Mouse (Mus musculus): Measurements from ENCODE around the gene Wfdc13.

Gene Wfdc13

DNA sequence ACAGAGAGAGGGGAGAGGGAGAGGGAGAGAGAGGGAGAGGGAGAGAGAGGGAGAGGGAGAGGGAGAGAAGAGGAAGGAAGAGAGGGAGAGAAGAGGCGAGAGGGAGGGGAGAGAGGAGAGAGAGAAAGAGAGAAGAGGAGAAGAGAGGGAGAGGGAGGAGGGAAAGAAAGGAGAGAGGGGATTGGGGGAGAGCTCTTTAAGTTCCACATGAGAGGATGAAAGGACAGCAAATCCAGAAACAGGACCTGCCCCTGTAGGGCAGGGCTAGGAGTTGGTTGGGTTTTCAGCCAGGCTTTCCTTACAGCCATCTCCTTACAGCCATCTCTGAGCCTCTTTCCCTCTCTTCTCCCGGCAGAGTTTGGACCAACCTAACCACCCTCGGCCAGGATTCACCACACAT, at the start of gene Wfdc13:
Wfdc13 (plus strand) TSS at position 301 of the 400 bp plus-strand sequence.
- DNase-seq (ENCODE audit: low read depth, low spot score): no peak

GRCm38 (mm10) chr2:164635266-164635665, 49.6 kb upstream of the Wfdc13 start:
- DNase-seq (ENCODE audit: low read depth, low spot score): peak; percentile 17

DNA sequence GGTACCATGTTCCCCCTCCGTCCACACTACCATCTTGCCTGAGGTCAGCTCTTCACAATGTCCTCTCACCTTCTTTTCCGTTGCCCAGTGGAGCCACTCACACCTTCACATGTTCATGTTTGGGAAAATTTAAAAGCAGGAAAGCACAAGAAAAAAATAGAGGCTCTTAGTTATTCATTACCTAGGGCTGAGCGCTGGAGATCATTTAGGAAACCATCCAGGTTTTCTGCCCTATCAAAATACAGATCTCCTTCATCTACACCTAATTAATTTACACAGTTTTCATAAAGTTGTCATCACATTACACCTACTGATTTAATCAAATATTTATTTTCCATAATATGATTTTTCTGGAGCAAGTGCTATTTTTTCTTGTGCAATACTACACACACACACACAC, 46.2 kb upstream of the Wfdc13 start, which contains the start of gene Wfdc16:
Wfdc16 (minus strand) TSS at position 101 of the 400 bp plus-strand sequence.
- DNase-seq (ENCODE audit: low read depth, low spot score): no peak

GRCm38 (mm10) chr2:164641129-164641528, 43.8 kb upstream of the Wfdc13 start:
- DNase-seq (ENCODE audit: low read depth, low spot score): no peak

GRCm38 (mm10) chr2:164641881-164642673, 42.8 kb upstream of the Wfdc13 start:
- DNase-seq (ENCODE audit: low read depth, low spot score): no peak

DNA sequence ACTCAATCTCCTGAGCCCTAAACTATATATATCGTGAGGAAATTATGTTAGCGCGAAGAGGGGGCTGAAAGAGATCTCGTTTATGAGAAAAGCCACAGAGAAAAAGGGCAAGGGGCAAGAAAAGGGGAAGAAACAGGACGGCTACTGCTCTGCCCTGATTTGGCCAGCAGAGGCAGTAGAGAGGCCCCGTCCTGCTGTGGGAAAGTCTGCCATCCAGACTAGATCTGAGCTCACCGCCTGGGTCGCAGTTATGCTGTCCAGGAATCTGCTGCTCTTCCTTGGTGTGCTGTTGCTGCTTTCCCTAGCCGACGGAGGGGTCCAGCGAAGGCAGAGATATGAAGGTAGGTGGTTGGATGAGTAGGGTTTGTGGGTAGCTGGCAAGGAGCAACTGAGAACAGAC, 29.0 kb upstream of the Wfdc13 start, which contains the start of gene Wfdc10:
Wfdc10 (plus strand) TSS at position 189 of the 400 bp plus-strand sequence.
- peak; percentile 45 for DNase-seq (ENCODE audit: low read depth, low spot score)

DNA sequence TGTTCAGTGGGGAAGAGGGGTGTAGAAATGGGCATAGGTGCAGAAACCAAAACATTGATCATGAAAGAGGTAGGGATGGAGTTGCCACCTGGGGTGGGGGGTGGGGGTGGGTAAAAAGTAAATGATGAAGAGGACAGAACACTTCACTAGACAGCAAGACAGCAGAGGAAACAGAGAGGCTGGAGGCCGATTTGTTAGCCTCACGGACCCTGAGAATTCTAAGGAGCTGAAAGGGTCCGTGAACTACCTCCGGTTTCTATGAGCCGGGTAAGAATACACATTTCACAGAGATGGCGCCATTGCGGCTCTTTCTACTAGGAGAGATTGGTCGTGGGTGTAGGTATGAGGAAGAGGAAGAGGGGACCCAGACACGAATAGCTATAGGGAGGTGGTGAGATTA, 28.4 kb upstream of the Wfdc13 start, which contains the start of gene Wfdc9:
Wfdc9 (minus strand) TSS at position 101 of the 400 bp plus-strand sequence.
- DNase-seq (ENCODE audit: low read depth, low spot score): no peak

GRCm38 (mm10) chr2:164664851-164665250, 20.1 kb upstream of the Wfdc13 start:
- DNase-seq (ENCODE audit: low read depth, low spot score): no peak

GRCm38 (mm10) chr2:164670261-164670660, 14.6 kb upstream of the Wfdc13 start:
- DNase-seq (ENCODE audit: low read depth, low spot score): no peak

DNA sequence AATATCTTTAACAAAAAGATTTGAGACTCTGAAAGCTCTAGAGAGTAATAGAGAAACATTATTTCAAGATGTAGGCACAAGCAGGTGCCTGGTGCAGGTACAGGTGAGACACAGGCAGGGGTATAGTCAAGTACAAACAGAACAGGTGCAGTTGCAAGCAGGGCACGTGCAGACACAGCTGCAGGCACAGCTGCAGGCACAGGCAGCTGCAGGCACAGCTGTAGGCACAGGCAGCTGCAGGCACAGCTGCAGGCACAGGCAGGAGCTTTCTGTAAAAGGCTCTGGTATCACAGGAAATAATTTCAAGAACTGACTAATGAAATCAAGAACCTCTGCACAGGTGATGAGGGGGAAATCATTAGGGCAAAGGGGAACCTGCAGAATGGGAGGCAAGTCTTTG, 14.0 kb upstream of the Wfdc13 start:
- DNase-seq (ENCODE audit: low read depth, low spot score): no peak

GRCm38 (mm10) chr2:164673987-164674386, 10.9 kb upstream of the Wfdc13 start, which contains the start of gene Wfdc11:
Gene Wfdc11, minus strand, starts transcription at chr2:164674087.
- DNase-seq (ENCODE audit: low read depth, low spot score): no peak

DNA sequence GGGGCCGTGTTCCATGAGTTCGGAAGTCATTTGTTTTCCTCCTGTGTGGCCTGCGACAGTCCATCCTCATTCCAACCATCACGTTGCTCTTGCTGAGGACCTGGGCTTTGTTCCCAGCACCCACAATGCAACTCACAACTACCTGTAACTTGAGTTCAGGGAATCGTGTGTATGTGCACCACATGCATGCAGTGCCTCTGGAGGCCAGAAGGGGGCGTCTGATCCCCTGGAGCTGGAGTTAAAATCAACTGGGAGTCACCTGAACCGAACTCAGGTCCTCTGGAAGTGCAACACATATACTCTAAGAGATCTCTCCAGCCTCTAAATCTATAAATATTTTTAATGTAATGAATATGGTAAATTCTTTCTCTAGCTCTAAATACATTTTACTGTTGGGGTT, 8.8 kb upstream of the Wfdc13 start:
- DNase-seq (ENCODE audit: low read depth, low spot score): no peak

GRCm38 (mm10) chr2:164676916-164677685, 7.8 kb upstream of the Wfdc13 start:
- no peak for DNase-seq (ENCODE audit: low read depth, low spot score)

DNA sequence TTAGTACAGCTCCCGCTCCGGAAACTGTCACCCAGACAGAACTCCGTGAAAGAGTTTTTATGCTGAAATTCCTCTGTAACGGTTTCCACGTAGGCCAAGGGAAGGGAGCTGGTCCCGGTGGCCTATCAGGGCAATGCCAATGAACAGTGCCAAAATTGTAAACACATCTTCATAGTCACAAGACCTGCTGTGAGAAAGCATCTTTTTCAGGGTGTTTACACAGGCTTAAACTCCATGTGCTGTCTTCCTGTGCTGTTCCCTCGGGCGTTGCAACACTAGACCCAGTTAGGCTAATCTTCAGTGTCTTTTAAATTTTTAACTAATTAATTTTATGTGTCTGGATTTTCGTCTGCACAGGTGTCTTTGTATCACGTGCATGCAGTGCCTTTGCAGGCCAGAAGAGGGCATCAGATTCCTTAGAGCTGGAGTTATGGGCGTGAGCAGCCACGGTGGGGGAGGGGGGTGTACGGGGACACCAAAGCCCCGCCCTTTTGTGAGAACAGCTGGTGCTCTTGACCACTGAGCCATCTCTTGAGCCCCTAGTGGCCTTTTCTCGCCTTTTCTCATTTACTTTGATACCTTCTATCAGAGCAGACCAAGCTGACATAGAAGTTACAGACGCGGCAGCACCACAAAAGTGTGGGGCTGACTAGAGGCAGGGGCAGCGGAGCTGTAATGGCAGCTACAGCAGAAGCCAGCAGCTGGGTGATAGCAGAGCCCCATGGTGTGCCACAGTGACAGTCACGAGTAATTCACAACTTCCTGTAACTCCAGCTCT, 5.9 kb upstream of the Wfdc13 start:
- peak; percentile 77 for DNase-seq (ENCODE audit: low read depth, low spot score)

- DNase-seq (ENCODE audit: low read depth, low spot score): no peak
These were observed 5.0 kb upstream of the Wfdc13 start for GRCm38 (mm10) chr2:164679906-164680305.

GRCm38 (mm10) chr2:164698201-164698600, 13.3 kb downstream of the Wfdc13 start, which contains the start of gene Spint4:
Gene Spint4, plus strand, starts transcription at chr2:164698501.
- no peak for DNase-seq (ENCODE audit: low read depth, low spot score)

DNA sequence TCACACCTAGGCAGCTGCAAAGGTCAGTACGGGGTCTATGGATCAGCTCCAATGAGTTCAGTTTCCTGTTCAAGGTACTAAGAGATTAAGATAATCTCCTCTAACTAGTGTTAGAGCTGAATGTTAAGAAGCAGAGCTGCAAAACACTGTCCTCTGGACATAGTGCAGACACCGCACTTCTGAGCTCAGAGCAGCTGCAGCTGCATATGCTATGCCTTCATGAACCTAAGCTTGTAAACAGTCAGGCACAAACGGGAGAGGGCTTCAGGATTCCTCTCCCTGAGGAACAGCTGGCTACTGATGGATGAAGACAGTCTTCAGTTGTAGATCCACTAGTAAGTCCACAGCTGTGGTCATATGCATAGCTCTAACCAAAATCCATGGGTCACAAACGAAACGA, 16.1 kb downstream of the Wfdc13 start:
- no peak for DNase-seq (ENCODE audit: low read depth, low spot score)

GRCm38 (mm10) chr2:164701761-164702160, 16.9 kb downstream of the Wfdc13 start:
- no peak for DNase-seq (ENCODE audit: low read depth, low spot score)

- no peak for DNase-seq (ENCODE audit: low read depth, low spot score)
These were observed 19.3 kb downstream of the Wfdc13 start for GRCm38 (mm10) chr2:164704235-164704634.

- no peak for DNase-seq (ENCODE audit: low read depth, low spot score)
These were observed 20.4 kb downstream of the Wfdc13 start for GRCm38 (mm10) chr2:164705328-164705727.

GRCm38 (mm10) chr2:164705991-164706390, 21.1 kb downstream of the Wfdc13 start:
- DNase-seq (ENCODE audit: low read depth, low spot score): no peak

DNA sequence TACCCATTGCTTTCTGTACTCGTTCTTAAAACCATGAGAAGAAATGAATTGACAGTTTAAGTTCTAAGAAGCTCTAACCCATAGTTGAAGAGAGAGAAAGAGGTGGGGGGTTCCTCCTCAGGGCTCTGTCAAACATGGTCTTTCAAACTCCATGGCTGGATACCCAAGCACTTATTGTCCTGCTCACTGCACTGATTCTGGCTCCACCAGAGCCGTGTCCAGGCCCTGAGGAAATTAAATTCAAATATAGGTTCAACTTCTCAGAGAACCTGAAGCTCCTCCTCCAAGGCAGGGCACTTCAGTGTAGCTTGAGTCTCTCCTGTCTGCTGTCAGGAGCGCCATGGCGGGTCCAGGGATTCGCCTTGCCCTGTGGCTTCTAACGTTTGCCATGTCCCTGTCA, 30.1 kb downstream of the Wfdc13 start, which contains the start of gene Spint5:
Spint5 (plus strand) TSS at position 301 of the 400 bp plus-strand sequence.
- no peak for DNase-seq (ENCODE audit: low read depth, low spot score)

Measured in CD4-positive, CD25-positive, alpha-beta regulatory T cell, adult 2 months (primary cell).